Mouse (Mus musculus) megakaryocyte progenitor cell, adult 5-6 weeks (primary cell): ENCODE measurements around the gene Rnf43. TPM values are rescaled to one million over a fixed set of nuclear protein-coding genes. Genes with fewer than 3 reads are reported as not detected.
A peak's percentile ranks its signal among the peaks of the same experiment; 100 is the strongest.

Source experiments
- ATAC-seq: replicated peaks from 2 replicates; pipeline ENCODE4 v1.8.0; 2016; ENCODE audit warnings: mild to moderate bottlenecking, moderate TSS enrichment, inconsistent platforms; ENCODE audit not compliant: poor library complexity
- total RNA-seq, 2 experiments: library from RNA; stranded (forward) in 1 of 2; stranded (reverse) in 1 of 2; fragments of 157-497, 149-512 nt in 1 of 2; fragments of 200-1000 nt in 1 of 2; gene quantifications; 2 replicates each; pipeline versions ENCODE4 v1.2.3 to v1.2.4; 2015 to 2017

Rnf43 gene
- total RNA-seq, 2 experiments from 2014 or later = 3.0 to 5.1 TPM

DNA sequence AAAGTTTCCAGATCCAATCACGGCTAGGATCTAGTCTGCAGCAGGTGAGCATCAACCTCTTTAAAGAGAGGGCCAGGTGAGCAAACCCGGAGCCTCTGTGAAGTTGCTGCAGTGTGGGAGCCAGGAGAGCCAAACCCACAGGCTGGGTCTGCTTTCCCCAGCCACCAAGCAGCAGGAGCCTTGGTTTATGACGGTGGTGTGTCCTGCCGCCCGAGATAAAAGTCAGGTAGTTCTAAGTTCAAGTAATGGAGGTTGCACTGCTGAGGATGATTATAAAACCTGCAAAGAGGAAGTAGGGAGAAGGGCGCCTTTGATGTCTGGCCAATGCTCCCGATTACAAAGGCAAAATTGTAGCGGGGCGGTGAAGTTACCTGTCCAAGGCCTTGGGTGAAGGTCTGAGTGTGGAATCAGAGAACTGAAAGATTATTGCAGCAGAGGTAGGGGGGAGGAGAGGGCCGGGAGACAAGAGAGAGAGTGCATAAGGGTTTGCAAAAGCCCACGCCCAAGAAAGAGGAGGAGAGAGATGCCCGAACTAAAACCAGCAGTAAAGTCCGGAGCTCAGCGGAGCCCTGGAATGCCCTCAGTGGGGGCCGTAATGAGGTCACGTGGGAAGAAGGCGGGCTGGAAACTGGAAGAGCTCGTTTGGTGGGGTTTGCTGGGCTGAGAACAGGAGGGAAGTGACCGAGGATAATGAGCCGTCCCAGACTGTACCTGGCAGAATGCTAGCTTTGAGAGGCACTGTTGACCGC lies 47.2 kb downstream of the Rnf43 start:
- peak; percentile 43 for ATAC-seq

DNA sequence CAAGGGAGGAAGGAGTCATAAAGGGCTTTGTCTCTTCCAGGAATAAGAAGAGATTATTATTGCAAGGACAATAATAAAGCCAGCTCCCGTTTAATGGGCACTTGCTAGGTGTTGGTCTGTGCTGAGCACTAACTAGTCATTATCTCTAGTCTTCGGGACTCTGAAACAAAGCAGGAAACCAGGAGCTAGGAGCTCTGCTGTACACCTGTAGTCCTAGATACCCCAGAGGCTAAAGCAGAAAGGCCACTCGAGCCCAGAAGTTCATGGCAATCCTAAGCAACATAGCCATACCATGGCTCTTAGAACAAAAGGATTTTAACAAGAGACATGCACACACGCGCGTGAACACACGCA lies 47.7 kb downstream of the Rnf43 start:
- ATAC-seq = no peak

DNA sequence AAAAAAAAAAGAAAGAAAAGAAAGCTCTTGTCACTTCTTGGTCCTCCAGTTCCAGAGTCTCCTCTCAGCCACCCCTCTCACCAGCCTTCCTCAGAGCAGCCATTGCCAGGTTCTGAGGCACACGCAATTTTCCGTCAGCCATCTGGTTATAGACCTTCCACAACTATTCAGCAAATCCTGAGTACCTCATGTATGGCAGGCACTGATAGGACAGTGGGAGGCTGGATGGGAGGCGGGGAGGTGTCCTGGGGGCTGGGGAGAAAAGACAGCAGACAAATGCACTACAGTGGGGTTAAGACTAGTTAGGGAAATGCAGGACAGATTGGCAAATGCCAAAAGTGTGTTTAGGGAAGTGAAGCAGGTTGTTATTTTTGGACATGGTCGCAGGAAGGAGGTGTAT lies 49.7 kb downstream of the Rnf43 start:
- ATAC-seq = peak; percentile 32

DNA sequence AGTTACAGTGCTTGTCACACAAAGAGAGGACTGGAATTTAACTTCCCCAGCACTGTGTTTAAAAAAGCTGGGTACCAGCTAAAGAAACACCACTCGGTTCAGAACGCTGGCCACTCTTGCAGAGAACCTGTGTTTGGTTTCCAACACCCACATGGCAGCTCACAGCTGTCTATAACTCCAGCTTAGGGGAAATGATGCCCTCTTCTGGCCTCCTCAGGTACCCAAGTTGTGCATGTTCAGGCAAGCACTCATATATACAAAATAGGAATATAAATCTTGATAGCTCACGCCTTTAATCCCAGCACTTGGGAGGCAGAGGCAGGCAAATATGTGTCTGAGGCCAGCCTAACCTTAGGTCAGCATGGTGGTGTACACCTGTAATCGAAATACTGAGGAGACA lies 53.5 kb downstream of the Rnf43 start:
- no peak for ATAC-seq

DNA sequence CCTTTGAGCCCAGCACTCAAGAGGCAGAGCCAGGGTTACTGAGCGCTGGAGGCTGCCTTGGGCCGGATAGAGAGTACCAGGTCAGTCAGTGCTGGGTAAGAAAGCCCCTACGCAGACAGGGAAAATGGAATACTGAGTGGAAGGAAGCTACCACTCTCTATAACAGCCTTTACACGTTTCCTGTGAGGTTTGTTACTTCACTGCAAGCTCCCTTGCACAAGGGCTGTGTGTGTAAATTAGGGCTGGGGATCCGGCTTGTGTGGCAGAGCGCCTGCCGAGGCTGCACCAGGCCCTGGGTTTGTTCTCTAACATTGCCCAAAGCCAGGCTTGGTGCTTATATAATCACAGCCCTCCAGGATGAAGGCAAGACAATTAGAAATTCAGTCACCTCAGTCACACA lies 57.0 kb downstream of the Rnf43 start:
- peak; percentile 92 for ATAC-seq

DNA sequence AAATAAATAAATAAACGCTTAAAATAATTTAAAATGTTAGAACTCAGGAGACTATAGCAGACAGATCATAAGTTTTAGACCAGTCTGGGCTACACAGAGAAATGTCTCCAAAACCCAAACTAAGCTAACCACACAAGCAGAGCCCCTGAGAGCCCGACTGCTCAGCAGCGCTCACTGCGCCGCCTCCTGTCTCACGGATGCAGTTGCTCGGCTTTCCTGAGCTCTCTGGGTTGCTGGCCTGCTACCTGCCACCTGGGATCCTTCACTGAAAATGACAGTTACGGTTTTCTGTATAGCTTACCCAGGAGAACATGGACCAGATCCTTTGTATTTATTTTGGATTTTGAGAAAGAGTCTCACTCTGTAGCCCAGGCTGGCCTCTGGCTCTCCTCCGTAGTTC lies 57.8 kb downstream of the Rnf43 start:
- ATAC-seq = no peak

DNA sequence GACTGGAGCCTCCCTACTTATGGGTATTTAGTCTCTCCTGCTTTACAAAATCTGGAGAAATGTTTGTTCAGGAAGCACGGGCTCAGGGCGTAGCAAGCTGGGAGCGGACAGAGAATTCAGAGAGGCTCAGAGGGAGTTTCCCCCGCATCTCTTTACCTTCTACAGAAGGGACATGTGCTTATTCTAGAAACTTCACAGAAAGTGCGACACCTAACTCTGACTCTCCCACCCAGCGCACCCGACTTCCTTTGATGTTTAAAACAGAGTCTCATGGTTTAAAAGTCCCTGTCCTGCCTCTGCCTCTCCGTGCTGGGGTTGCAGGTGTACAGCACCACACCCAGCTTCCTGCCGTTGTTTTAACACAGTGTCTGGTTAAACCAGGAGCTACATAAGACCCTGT lies 58.3 kb downstream of the Rnf43 start:
- no peak for ATAC-seq

DNA sequence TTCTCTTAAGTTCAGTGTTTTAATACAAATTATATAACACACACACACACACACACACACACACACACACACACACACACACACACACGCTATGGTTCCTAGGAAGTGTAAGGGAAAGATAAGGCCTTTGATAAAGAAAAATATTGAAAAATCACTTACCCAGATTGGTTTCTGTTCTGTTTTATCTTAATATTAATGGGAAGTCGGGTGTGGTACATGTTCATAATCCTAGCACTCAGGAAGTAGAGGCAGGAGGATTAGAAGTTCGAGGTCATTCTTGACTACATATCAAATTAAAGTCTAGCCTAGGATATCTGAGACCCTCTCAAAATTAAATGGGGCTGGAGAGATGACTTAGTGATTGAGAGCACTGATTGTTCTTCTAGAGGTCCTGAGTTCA lies 59.6 kb downstream of the Rnf43 start:
- ATAC-seq = no peak

DNA sequence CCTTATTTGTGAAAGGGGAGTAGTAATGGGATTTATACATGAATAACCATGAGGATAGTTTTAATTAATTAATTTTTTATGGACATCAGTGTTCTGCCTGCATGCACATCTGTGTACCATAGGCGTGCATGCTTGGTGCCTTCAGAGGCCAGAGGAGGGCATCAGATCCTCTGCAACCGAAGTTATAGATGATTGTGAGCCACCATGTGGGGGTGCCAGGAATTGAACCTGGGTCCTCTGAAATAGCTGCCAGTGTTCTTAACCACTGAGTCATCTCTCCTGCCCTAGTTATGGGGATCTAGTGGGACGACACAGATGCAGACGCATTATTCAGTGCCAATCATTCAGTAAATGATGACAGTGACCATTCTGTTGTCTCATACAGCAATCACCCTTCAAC lies 60.4 kb downstream of the Rnf43 start:
- ATAC-seq = no peak

DNA sequence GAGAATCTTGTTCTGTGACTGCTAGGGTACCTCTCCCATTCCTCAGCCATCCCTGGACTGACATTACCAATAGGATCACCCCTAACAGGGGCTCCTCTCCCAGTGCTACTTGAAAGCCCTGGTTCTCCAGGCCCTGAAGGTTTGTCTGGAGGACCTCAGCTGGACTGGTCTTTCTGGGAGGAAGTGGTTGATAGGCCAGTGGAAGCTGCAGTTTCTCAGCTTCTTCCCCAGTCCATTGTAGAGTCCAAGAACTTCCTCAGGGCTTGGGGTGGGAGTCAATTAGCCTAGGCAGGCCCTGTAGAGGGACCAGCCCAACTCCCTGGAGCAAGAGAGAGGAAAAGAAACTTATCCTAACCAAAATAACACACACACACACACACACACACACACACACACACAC lies 63.0 kb downstream of the Rnf43 start:
- no peak for ATAC-seq

DNA sequence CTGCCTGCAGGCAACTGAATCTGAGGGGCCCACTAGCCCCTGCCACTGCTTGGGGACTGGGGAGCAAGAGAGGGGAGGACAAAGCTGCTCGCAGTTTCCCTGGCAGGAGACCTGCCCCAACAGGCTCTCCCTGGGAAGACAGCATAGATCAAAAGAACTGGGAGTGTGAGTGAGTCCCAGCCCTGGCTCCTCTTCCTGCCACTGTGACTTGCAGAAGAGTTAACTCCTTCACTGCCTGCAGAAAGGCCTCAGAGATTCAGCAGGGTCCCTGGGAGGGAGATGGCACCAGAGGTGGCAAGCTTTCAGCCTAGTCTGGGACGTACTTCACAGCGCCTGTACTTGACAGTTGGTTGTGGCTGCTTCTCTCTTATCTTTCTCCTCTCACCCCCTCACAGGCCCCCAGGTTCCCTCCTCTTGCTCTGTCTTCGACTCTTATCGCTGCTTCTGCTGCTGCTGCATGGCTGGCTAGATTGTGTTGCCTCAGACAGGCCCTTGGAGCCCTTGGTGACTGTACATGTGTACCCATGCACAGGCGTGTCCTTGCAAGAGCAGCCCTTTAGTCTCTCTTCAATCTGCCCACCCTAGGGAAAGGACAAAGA lies 63.5 kb downstream of the Rnf43 start:
- peak; percentile 86 for ATAC-seq

DNA sequence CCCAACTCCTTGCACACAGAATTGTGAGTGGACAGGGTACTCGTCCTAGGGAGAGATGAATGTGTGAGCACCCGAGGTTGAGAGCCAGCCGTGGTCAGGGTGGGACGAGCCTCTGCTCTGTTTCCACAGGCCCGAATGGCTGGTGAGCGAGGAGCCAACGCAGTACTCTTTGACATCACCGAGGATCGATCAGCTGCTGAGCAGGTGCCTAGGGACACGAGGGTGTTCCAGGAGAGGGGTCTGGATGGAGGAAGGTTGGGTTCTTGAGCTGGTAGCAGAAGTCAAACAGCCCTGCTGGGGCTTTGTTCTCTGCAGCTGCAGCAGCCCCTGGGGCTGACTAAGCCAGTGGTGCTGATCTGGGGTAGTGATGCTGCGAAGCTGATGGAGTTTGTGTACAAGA lies 64.5 kb downstream of the Rnf43 start:
- no peak for ATAC-seq

DNA sequence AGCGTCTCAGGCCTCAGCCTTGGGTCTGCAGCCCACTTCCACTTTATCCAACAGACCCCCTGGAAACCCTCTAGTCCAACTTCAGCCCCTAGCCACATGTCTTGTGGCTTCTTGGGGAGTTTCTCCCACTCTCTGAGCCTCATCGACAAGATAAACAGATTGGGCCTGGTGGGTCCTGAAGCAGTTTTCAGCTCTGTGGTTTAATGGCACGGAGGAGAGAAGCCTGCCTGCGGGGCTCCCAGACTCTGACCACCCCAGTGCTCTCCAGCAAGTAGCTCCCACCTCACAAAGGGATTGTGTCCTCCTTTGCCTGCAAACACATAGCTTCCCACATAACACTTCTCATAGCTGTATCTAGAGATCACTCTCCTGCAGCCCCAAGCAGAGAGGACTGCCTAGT lies 64.9 kb downstream of the Rnf43 start:
- ATAC-seq = no peak

DNA sequence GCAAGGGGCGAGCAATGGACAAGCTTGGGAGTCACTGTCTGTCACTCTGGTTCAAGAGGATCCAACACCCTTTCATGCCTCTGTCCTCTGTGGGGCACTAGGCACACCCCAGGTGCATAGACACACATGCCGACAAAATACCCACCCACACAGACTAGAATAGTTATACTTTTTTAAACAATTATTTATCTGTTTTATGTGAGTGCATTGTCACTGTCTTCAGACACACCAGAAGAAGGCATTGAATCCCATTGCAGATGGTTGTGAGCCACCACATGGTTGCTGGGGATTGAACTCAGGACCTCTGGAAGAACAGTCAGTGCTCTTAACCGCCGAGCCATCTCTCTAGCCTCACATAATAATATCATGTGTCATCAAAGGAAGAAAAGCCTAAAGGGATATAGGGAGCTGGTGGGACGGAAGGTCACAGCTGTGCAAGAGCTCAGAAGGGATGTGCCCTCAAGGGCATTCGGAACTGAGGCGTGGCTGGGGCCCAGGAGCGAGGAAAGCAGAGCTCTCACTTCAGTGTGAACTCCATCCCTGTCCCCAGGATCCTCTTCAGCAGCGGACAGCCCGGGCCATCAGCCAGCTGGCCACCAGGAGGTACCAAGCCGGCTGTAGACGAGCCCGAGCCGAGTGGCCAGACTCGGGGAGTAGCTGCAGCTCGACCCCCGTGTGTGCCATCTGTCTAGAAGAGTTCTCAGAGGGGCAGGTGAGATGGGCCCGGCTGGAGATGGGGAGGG lies 66.5 kb downstream of the Rnf43 start:
- no peak for ATAC-seq

DNA sequence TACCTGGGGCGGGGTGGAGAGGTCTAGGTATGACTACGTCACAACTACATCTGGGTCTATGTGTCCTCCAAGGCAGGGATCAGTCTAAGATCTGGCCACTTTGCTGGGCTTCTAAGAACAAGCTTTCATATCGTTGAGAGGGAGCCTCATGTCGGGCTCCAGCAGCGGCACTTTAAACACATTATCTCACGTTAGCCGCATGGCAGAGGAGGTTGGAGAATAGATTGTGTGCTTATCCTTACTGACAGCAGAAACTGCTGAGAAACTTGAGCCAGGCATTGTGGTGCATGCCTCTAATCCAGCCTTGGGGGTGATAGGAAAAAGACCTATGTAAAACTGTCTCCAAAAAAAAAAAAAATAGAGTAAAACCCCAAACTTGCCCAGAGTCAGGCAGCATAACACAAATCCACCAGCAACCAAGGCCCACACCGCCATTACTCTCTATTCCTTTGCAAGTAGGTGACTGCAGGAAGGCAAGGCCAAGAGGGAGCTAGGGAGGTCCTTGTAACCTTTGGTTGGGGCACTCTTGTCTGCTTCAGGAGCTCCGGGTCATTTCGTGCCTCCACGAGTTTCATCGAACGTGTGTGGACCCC lies 67.2 kb downstream of the Rnf43 start:
- ATAC-seq = peak; percentile 52

DNA sequence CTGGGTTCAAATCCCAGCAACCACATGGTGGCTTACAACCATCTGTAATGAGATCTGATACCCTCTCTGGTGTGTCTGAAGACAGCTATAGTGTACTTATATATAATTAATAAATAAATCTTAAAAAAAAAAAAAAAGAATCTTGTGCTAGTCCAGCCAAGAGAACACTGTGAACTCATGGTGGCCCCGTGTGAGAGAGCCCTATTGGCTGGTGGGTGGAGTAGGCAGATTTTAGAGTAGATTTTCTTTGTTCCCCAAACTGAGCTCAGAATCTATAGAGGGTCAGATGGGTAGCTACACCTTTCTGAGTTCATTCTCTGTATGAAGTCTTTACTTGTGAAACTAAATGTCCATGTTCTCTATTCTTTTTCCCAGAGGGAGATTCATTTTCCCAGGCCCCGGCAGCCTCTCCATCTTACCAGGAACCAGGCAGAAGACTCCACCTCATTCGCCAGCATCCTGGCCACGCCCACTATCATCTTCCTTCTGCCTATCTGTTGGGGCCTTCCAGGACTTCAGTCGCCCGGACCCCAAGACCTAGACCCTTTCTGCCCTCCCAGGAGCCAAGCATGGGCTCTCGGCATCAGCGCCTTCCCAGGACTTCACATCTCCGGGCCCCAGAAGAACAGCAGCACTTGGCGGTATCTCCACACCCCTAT lies 68.3 kb downstream of the Rnf43 start:
- no peak for ATAC-seq

DNA sequence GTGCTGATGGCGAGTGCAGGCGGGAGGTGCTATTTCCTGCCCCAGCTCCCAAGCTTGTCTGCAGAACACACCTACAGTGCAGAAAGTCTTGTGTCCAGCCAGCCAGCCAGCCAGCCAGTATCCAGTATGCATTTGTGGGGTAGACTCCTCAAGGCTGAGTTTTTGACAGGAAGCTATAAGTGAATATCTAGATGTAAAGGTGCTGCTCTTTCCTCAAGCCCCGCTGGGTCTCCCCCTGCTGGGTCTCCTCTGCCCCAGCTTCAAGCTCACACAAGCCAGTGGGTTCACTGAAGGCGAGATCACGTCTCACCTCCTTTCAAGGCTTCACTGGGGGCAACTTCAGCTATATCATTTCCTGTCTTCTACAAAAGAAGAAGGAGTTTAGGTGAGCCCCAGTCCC lies 71.8 kb downstream of the Rnf43 start:
- no peak for ATAC-seq

DNA sequence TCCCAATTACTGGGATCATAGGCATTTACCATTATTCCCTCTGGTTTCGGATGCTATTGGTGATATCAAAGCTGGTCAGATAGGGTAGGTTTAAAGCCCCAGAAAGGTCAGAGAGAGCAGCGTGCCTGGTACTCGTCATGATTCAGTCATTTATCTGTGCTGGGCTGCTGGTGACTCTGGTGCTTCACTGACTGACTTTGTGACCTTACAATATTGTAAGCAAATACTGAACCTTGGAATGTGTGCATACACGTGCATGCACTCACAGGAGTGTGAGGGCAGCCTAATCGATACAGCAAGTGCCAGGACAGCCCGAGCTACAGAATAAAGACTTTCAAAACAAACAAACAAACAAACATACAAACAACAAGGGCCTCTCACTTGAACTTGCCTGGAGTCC lies 73.2 kb downstream of the Rnf43 start:
- ATAC-seq = no peak

DNA sequence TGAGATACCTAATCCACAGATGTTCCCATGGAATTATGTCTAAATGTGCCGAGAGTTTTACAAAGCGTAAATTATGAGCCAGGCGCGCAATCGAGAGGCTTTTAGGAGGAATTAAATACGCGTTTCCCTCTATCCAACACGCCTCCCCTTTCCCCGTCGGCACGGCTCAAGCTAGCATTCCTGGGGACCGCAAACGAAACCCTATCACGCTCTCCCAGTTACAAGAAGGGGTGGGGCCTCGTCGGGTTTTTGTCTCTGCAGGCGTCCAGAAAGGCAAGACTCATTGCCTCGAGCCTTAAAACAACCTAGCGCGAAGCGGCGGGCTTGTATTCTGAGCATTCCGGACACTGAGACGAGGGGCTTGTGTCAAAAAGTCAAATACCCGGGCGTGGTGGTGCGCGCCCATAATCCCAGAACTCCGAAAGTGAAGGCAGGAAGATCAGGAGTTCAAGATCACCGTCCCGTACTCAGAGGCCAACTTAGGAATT lies 74.2 kb downstream of the Rnf43 start:
- ATAC-seq = peak; percentile 62

DNA sequence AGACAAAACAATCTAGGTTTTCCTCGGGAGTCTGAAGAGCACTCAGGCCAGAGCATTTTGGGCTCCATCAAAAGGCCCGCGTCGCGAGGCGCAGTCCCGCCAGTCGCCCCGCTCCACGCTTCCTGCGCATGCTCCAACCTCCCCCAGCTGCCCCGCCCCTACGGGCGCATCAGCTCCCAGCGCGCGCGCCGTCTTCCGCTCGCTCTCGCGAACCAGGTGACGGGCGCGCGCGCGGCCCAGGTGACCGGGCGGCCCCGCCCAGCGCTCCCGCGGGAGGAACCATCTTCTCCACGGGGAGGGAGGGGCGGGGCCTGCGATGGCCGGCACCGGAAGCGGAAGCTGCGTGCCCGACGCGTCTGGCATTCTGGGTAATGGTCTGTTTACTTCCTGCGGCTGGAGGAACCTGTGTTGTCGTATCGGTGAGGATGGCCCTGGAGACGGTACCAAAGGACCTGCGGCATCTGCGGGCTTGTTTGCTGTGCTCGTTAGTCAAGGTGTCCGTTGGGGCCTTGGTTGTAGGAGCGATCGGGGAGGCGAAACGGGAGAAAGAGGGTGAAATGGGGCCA lies 74.7 kb downstream of the Rnf43 start, which contains the start of gene Supt4a:
TSS of gene Supt4a (plus strand) at position 378 of the 566 bp plus-strand sequence.
- peak; percentile 85 for ATAC-seq

DNA sequence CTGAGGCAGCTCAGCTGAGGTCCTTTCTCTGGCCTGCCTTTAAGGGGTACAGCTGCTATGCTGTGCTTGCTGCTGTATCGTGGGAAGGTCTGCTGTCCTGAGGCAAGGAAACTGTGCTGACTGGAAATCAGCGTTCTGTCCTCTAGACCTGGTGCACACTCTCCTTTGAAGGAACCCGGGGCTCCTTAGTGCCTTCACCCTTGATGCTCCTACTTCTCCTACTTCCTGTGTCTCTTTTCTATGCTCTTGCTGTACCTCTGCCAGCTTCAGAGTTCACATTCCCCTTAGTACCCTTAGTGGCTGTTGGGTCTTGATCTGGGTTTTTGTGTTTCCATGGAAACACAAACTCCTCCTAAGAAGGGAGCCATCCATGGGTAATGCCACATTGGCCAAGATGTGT lies 81.2 kb downstream of the Rnf43 start:
- no peak for ATAC-seq
